Mouse (Mus musculus): ENCODE results near the gene Ccnd3.

GRCm38 (mm10) chr17:47618556-47619311, 113.9 kb downstream of the Ccnd3 start:
- no peak for TF ChIP-seq POLR2A (IDR thresholded peaks at IDR 0.05; ENCODE audit: borderline replicate concordance, extremely low read depth, low read depth, low read length)
- TF ChIP-seq CTCF (IDR thresholded peaks at IDR 0.05; ENCODE audit: insufficient read depth, low read length) = no peak
